ENCODE assay signal across 13 mouse cellular contexts in the genomic region with DNA sequence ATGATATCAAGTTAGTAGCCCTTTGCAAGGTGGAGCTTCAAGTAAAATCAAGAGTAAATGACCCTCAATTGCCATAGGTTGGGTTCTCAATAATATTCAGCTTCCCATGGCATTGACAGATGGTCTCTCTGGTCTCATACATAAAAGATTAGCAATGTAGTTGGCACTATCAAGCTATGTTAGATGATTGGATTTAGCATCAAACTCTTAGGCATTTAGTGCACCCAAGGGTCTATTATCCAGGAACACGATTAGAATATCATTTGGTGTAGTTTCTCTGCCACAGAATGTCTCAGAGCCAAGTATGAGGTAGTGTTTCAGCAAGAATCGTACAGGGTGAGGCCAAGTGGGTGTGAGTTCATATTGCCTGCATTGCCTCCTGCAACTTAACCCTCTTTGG.
DNase-seq lines count a peak whose midpoint lies in the region; ATAC-seq and TF ChIP-seq lines count a peak whose summit lies in the region.
"Had no signal": no experiment of that assay in that cellular context is flagged by ENCODE, and none has a peak within 500 bp of the region (broad histone marks: within the 10 kb centered on the region; RNA-seq: fewer than 3 reads in every experiment).

No protein-coding gene starts in this region.

- no peak overlapping the region for H3K9ac ChIP-seq in hindbrain, postnatal 0 days (replicated peaks; ENCODE audit: low read length)
- H3K9ac ChIP-seq in forebrain, embryonic 16.5 days (replicated peaks; ENCODE audit: low read depth, low read length), result no peak overlapping the region
- no peak overlapping the region for H3K9ac ChIP-seq in midbrain, embryonic 12.5 days (replicated peaks)
- no peak overlapping the region for H3K9ac ChIP-seq in neural tube, embryonic 15.5 days (replicated peaks)
- no peak overlapping the region for H3K9ac ChIP-seq in stomach, postnatal 0 days (ENCODE audit: low read length)
- H3K9ac ChIP-seq: heart, embryonic 15.5 days; liver, embryonic 13.5 days had no signal

- H3K27me3 ChIP-seq in hindbrain, embryonic 10.5 days (ENCODE audit: insufficient read depth, poor library complexity, severe bottlenecking), result no peaks in the 10 kb centered on the region
- no peaks in the 10 kb centered on the region for H3K27me3 ChIP-seq in hindbrain, postnatal 0 days (ENCODE audit: insufficient read depth, low read length)
- H3K27me3 ChIP-seq in forebrain, embryonic 16.5 days (replicated peaks; ENCODE audit: control insufficient read depth, insufficient read depth, low read length), result no peaks in the 10 kb centered on the region
- H3K27me3 ChIP-seq in midbrain, embryonic 12.5 days, result no peaks in the 10 kb centered on the region
- no peaks in the 10 kb centered on the region for H3K27me3 ChIP-seq in neural tube, embryonic 15.5 days (replicated peaks)
- H3K27me3 ChIP-seq in stomach, postnatal 0 days (ENCODE audit: control insufficient read depth, insufficient read depth, low read length), result no peaks in the 10 kb centered on the region
- H3K27me3 ChIP-seq: heart, embryonic 15.5 days; liver, embryonic 13.5 days had no signal

- no peak for ATAC-seq in hindbrain, postnatal 0 days
- ATAC-seq in forebrain, embryonic 16.5 days, result peak; percentile 35
- no peak for ATAC-seq in midbrain, embryonic 12.5 days (ENCODE audit: low FRiP score, low read depth)
- ATAC-seq in neural tube, embryonic 15.5 days (ENCODE audit: low FRiP score), result 0 out of 2 replicates have a peak, but pooled peaks have one; percentile 11
- ATAC-seq in stomach, postnatal 0 days (ENCODE audit: low FRiP score, low TSS enrichment), result no peak

- WGBS in hindbrain, embryonic 10.5 days, result 78% methylated on average over 2 of the region's 2 CpGs
- 25% methylated on average over 2 of the region's 2 CpGs for WGBS in hindbrain, postnatal 0 days
- 34% methylated on average over 2 of the region's 2 CpGs for WGBS in forebrain, embryonic 16.5 days
- 71% methylated on average over 2 of the region's 2 CpGs for WGBS in midbrain, embryonic 12.5 days
- WGBS in neural tube, embryonic 15.5 days, result 21% methylated on average over 2 of the region's 2 CpGs
- 51% methylated on average over 2 of the region's 2 CpGs for WGBS in stomach, postnatal 0 days

- peaks cover 45% of the 10 kb centered on the region for H3K4me1 ChIP-seq in hindbrain, embryonic 10.5 days (replicated peaks)
- peaks cover 15% of the 10 kb centered on the region; the same call in 1 of the 2 replicates for H3K4me1 ChIP-seq in hindbrain, postnatal 0 days (ENCODE audit: insufficient read depth, low read length)
- H3K4me1 ChIP-seq in forebrain, embryonic 16.5 days (replicated peaks; ENCODE audit: control insufficient read depth, insufficient read depth, low read length), result peaks cover 24% of the 10 kb centered on the region
- peaks cover 42% of the 10 kb centered on the region for H3K4me1 ChIP-seq in midbrain, embryonic 12.5 days
- peaks cover 45% of the 10 kb centered on the region for H3K4me1 ChIP-seq in neural tube, embryonic 15.5 days
- no peaks in the 10 kb centered on the region for H3K4me1 ChIP-seq in stomach, postnatal 0 days (replicated peaks; ENCODE audit: control insufficient read depth, insufficient read depth)
- H3K4me1 ChIP-seq: heart, embryonic 15.5 days; liver, embryonic 13.5 days had no signal

- TF ChIP-seq CTCF in hindbrain, postnatal 0 days (IDR thresholded peaks at IDR 0.05; ENCODE audit: low read depth), result no peak
- TF ChIP-seq CTCF in stomach, postnatal 0 days (IDR thresholded peaks at IDR 0.05; ENCODE audit: low read depth), result no peak

- no peaks in the 10 kb centered on the region for H3K9me3 ChIP-seq in hindbrain, embryonic 10.5 days
- H3K9me3 ChIP-seq in hindbrain, postnatal 0 days (ENCODE audit: low read length), result no peaks in the 10 kb centered on the region
- no peaks in the 10 kb centered on the region for H3K9me3 ChIP-seq in forebrain, embryonic 16.5 days (ENCODE audit: control insufficient read depth, low read length)
- no peaks in the 10 kb centered on the region for H3K9me3 ChIP-seq in midbrain, embryonic 12.5 days
- H3K9me3 ChIP-seq in neural tube, embryonic 15.5 days (replicated peaks), result no peaks in the 10 kb centered on the region
- H3K9me3 ChIP-seq in stomach, postnatal 0 days (ENCODE audit: control insufficient read depth, low read length), result no peaks in the 10 kb centered on the region
- H3K9me3 ChIP-seq: heart, embryonic 15.5 days; liver, embryonic 13.5 days had no signal

- no peaks in the 10 kb centered on the region for H3K36me3 ChIP-seq in hindbrain, embryonic 10.5 days
- H3K36me3 ChIP-seq in hindbrain, postnatal 0 days (ENCODE audit: insufficient read depth, low read length), result no peaks in the 10 kb centered on the region
- H3K36me3 ChIP-seq in forebrain, embryonic 16.5 days (ENCODE audit: control insufficient read depth, insufficient read depth), result no peaks in the 10 kb centered on the region
- no peaks in the 10 kb centered on the region for H3K36me3 ChIP-seq in midbrain, embryonic 12.5 days
- no peaks in the 10 kb centered on the region for H3K36me3 ChIP-seq in neural tube, embryonic 15.5 days
- H3K36me3 ChIP-seq in stomach, postnatal 0 days (ENCODE audit: control insufficient read depth, insufficient read depth, low read length), result no peaks in the 10 kb centered on the region
- H3K36me3 ChIP-seq: heart, embryonic 15.5 days; liver, embryonic 13.5 days had no signal

- peak overlapping the region; percentile 74 for H3K27ac ChIP-seq in hindbrain, embryonic 10.5 days
- no peak overlapping the region; the same call in 1 of the 2 replicates for H3K27ac ChIP-seq in hindbrain, postnatal 0 days
- peak overlapping the region; percentile 92 for H3K27ac ChIP-seq in forebrain, embryonic 16.5 days (ENCODE audit: low read length)
- peak overlapping the region; percentile 86 for H3K27ac ChIP-seq in midbrain, embryonic 12.5 days (replicated peaks)
- peak overlapping the region; percentile 90 for H3K27ac ChIP-seq in neural tube, embryonic 15.5 days (replicated peaks)
- H3K27ac ChIP-seq in stomach, postnatal 0 days (replicated peaks), result no peak overlapping the region
- H3K27ac ChIP-seq: heart, embryonic 15.5 days; liver, embryonic 13.5 days had no signal

- DNase-seq in hindbrain, embryonic 10.5 days (ENCODE audit: low spot score), result no peak
- DNase-seq in hindbrain, postnatal 0 days (ENCODE audit: low spot score), result no peak
- no peak for DNase-seq in stomach, postnatal 0 days (ENCODE audit: low spot score)
- DNase-seq in gastrocnemius, postnatal 25 days, result no peak
- DNase-seq: B cell, adult 2 months; cerebellum, adult 2 months; kidney, adult 8-10 months; liver, embryonic 13.5 days; thymus, postnatal 36 days had no signal

- TF ChIP-seq EP300 in stomach, postnatal 0 days (optimal IDR thresholded peaks at IDR 0.05), result no peak

- H3K4me3 ChIP-seq in hindbrain, embryonic 10.5 days, result no peak overlapping the region
- no peak overlapping the region for H3K4me3 ChIP-seq in hindbrain, postnatal 0 days (ENCODE audit: low read length)
- no peak overlapping the region for H3K4me3 ChIP-seq in forebrain, embryonic 16.5 days (replicated peaks; ENCODE audit: low read length)
- no peak overlapping the region for H3K4me3 ChIP-seq in midbrain, embryonic 12.5 days
- no peak overlapping the region for H3K4me3 ChIP-seq in neural tube, embryonic 15.5 days (replicated peaks)
- H3K4me3 ChIP-seq in stomach, postnatal 0 days (ENCODE audit: low read depth, low read length), result no peak overlapping the region
- H3K4me3 ChIP-seq: heart, embryonic 15.5 days; liver, embryonic 13.5 days had no signal

- H3K4me2 ChIP-seq in hindbrain, postnatal 0 days (ENCODE audit: low read depth, low read length), result no peak overlapping the region
- no peak overlapping the region for H3K4me2 ChIP-seq in forebrain, embryonic 16.5 days (ENCODE audit: low read length)
- no peak overlapping the region for H3K4me2 ChIP-seq in midbrain, embryonic 12.5 days (replicated peaks)
- H3K4me2 ChIP-seq in neural tube, embryonic 15.5 days, result no peak overlapping the region
- H3K4me2 ChIP-seq in stomach, postnatal 0 days (replicated peaks; ENCODE audit: low read depth), result no peak overlapping the region
- H3K4me2 ChIP-seq: heart, embryonic 15.5 days; liver, embryonic 13.5 days had no signal

Comparison
In these comparisons a context has a peak if more than half of its experiments do, and no peak if none do; other contexts are left out.
1. H3K27ac ChIP-seq: peak in hindbrain, embryonic 10.5 days (single experiment), forebrain, embryonic 16.5 days (single experiment), midbrain, embryonic 12.5 days (single experiment) and neural tube, embryonic 15.5 days (single experiment); none in hindbrain, postnatal 0 days (single experiment) and stomach, postnatal 0 days (single experiment).
2. ATAC-seq: peak in forebrain, embryonic 16.5 days (single experiment) and neural tube, embryonic 15.5 days (single experiment); none in hindbrain, postnatal 0 days (single experiment), midbrain, embryonic 12.5 days (single experiment) and stomach, postnatal 0 days (single experiment).